20 mouse cellular contexts compared by ENCODE assay signal in the genomic region with DNA sequence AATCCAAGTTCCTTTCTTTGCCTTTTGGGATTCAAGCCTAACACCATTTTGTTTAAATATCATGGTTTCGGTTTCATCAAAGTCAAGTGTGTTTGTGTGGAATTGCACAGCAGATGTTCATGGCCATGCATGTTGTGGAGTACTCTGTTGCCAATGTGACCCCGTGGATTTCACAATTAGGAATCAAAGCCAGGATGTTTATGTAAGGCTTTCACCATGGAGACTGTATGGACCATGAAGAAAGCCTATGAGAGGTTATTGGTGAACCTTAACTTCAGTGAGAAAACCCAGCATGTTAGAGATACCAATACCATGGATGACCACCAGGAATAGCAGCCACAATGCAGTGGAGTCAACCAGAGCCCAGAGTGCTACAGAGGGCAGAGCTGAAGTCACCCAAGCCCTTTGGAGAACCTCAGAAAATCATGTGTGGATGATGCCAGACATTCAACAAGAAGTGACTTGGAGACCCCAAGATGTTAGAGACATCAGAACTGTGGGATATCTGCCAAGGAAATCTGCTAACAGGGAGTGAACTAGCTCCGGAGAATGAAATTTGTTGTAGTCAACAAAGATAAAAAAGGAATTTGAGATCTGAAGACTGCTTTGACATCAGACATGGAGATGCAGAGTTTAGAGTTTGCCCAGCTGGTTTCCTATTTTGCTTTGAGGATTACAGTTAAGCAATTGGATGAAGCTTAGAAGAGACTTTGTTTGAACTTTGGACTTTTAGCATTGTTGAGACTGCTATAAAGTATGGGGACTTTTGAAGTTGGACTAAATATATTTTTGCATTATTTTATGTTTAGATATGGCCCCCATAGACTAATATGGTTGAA.
DNase-seq lines count a peak whose midpoint lies in the region; ATAC-seq lines count a peak whose summit lies in the region.
"Had no signal": no experiment of that assay in that cellular context is flagged by ENCODE, and none has a peak within 500 bp of the region (broad histone marks: within the 10 kb centered on the region; RNA-seq: fewer than 3 reads in every experiment).

No protein-coding gene starts in this region.

- no peak overlapping the region for H3K9ac ChIP-seq in lung, embryonic 16.5 days (ENCODE audit: low read length)
- H3K9ac ChIP-seq: embryonic facial prominence, embryonic 15.5 days; forebrain, embryonic 15.5 days; heart, embryonic 13.5 days; hindbrain, embryonic 12.5 days had no signal

- no peak overlapping the region for H3K4me2 ChIP-seq in lung, embryonic 16.5 days (ENCODE audit: low read depth, low read length)
- H3K4me2 ChIP-seq: embryonic facial prominence, embryonic 15.5 days; forebrain, embryonic 15.5 days; heart, embryonic 13.5 days; hindbrain, embryonic 12.5 days had no signal

- no peaks in the 10 kb centered on the region for H3K36me3 ChIP-seq in lung, embryonic 16.5 days (ENCODE audit: control insufficient read depth, insufficient read depth, low read length)
- H3K36me3 ChIP-seq: embryonic facial prominence, embryonic 15.5 days; forebrain, embryonic 15.5 days; heart, embryonic 13.5 days; hindbrain, embryonic 12.5 days had no signal

- 43% methylated on average over 3 of the region's 3 CpGs for WGBS in lung, embryonic 16.5 days

- DNase-seq in kidney, postnatal 10 days = peak; percentile 3
- DNase-seq in kidney, postnatal 25 days = no peak
- peak; percentile 2 for DNase-seq in lung, postnatal 14 days
- no peak for DNase-seq in layer of hippocampus, postnatal 25 days (ENCODE audit: extremely low spot score in 1 of 2, low spot score in 1 of 2)
- DNase-seq in cerebellum, postnatal 36 days = no peak
- DNase-seq: adrenal gland, adult 2 months; adrenal gland, postnatal 25 days; cerebellum, adult 2 months; cerebellum, postnatal 10 days; embryo, embryonic 11 days; gastrocnemius, postnatal 36 days; heart, adult 11 months; heart, postnatal 4 days had no signal

- H3K9me3 ChIP-seq in lung, embryonic 16.5 days (ENCODE audit: control insufficient read depth, low read length) = no peaks in the 10 kb centered on the region
- H3K9me3 ChIP-seq: embryonic facial prominence, embryonic 15.5 days; forebrain, embryonic 15.5 days; heart, embryonic 13.5 days; hindbrain, embryonic 12.5 days had no signal

- H3K27ac ChIP-seq in lung, embryonic 16.5 days (ENCODE audit: low read length) = peak overlapping the region; percentile 88
- H3K27ac ChIP-seq: embryonic facial prominence, embryonic 15.5 days; forebrain, embryonic 15.5 days; heart, embryonic 13.5 days; hindbrain, embryonic 12.5 days had no signal

- H3K27me3 ChIP-seq in lung, embryonic 16.5 days (ENCODE audit: control insufficient read depth, insufficient read depth, low read depth, low read length) = no peaks in the 10 kb centered on the region
- H3K27me3 ChIP-seq: CH12.LX; embryonic facial prominence, embryonic 15.5 days; forebrain, embryonic 15.5 days; heart, embryonic 13.5 days; hindbrain, embryonic 12.5 days had no signal

- peak; percentile 94 for ATAC-seq in lung, embryonic 16.5 days (ENCODE audit: low read depth)
- ATAC-seq: forebrain, embryonic 15.5 days had no signal

- H3K4me3 ChIP-seq in lung, embryonic 16.5 days (ENCODE audit: low read length) = no peak overlapping the region
- H3K4me3 ChIP-seq: embryonic facial prominence, embryonic 15.5 days; erythroblast, embryonic 14.5 days; forebrain, embryonic 15.5 days; heart, embryonic 13.5 days; hindbrain, embryonic 12.5 days had no signal

- peaks cover 2% of the 10 kb centered on the region; the same call in 1 of the 2 replicates for H3K4me1 ChIP-seq in lung, embryonic 16.5 days (replicated peaks; ENCODE audit: control insufficient read depth, insufficient read depth, low read length)
- H3K4me1 ChIP-seq: embryonic facial prominence, embryonic 15.5 days; forebrain, embryonic 15.5 days; heart, embryonic 13.5 days; hindbrain, embryonic 12.5 days had no signal

Comparison
In these comparisons a context has a peak if more than half of its experiments do, and no peak if none do; other contexts are left out.
1. DNase-seq: peak in kidney, postnatal 10 days (single experiment) and lung, postnatal 14 days (single experiment); none in kidney, postnatal 25 days (0 of 2), layer of hippocampus, postnatal 25 days (0 of 2) and cerebellum, postnatal 36 days (0 of 2).